Mouse (Mus musculus): Measurements from ENCODE around the gene Siah2.

- TF ChIP-seq CTCF (IDR thresholded peaks at IDR 0.05; ENCODE audit: extremely low read depth, insufficient read depth, low read length): no peak
- TF ChIP-seq POLR2A (IDR thresholded peaks at IDR 0.05; ENCODE audit: extremely low read depth, insufficient read depth, low read length): no peak
Measured at GRCm38 (mm10) chr3:58650328-58650727, 41.9 kb downstream of the Siah2 start.
